Mouse (Mus musculus) G1E (cell line): ENCODE data around the gene Rnf41.

Experiments
- CTCF ChIP-seq: IDR thresholded peaks from 2 replicates; pipeline ENCODE4 v1.5.1; 2012; ENCODE audit warnings: low read depth, low read length, inconsistent platforms, mixed read lengths
- POLR2AphosphoS5 ChIP-seq: IDR thresholded peaks from 2 replicates; pipeline ENCODE4 v1.6.1; 2012; ENCODE audit warnings: low read depth, low read length, inconsistent platforms; ENCODE audit not compliant: insufficient replicate concordance
- TAL1 ChIP-seq: conservative IDR thresholded peaks from 2 replicates; pipeline ENCODE4 v1.6.1; 2012; ENCODE audit warnings: low read depth, low read length, inconsistent platforms, mixed read lengths

DNA sequence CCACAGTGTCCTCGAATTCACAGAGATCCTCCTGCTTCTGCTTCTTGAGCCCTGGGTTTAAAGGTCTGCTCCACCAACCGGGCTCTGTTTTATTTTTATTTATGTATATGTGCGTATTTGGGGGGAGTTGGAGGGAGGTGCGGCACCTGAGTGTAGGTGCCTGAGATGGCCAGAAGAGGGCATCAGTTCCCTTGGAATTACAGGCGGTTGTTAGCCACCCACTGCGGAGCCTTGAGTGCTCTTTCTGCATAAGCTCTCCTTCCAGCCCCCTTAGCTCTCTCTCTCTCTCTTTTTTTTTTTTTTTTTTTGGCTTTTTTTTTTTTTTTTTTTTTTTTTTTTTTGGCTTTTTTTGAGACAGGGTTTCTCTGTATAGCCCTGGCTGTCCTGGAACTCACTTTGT, 37.1 kb upstream of the Rnf41 start:
- TF ChIP-seq CTCF (no peak), TAL1 (no peak), POLR2AphosphoS5 (no peak)
